Mouse (Mus musculus) thymus, adult 18-20 months (tissue): ENCODE measurements around the gene Lrrc18.

Source experiments
- DNase-seq, 2 experiments: peaks; one replicate each; pipeline ENCODE4 v3.0.0; 2022; ENCODE audit warnings: mixed read lengths in 2 of 2

Lrrc18 gene

DNA sequence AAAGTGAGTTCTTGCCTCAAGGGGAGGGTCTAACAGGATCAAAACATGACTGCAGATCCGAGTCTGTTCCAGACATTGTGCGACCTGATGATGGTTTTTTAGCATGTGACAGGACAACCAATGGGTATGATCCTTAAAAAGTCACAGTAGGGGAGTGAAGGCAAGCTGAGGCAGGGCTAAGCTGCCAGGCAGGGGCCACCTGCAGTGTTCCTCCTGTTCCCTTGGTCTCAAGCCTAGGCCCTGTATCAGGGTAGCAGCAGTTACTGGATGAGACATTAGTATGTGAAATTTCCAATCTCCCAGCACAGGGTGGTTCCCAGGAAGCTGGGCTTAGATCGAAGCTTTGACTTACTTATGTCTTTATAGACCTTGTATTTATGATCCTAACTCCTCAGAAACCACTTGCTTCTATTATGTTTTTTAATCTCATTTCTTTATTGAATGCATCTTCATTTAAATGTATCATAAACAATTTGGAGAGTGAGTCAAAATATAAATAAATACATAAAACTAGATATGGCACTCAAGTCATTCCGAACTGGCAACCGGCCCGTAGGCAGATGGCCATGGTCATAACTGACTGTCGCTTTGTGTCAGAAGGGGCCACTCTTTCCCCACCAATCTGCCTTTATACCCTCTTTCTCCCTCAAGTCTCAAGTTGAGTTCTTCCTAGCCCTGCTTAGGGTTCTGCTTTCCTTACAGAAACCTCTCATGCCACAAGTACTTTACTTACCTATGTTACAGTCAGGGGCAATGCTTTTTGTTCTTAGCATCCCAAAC, 67.9 kb downstream of the Lrrc18 start:
- DNase-seq = no peak

GRCm38 (mm10) chr14:33062996-33063395, 71.8 kb downstream of the Lrrc18 start:
- no peak for DNase-seq
